Mouse (Mus musculus) embryonic facial prominence, embryonic 10.5 days (tissue): Measurements from ENCODE around the gene Kcna3. TPM values are rescaled to one million over a fixed set of nuclear protein-coding genes. Genes with fewer than 3 reads are reported as not detected.

Experiments
- DNase-seq: peaks from one replicate; pipeline ENCODE4 v3.0.0-alpha.2; 2017; ENCODE audit warnings: low spot score
- H3K27ac ChIP-seq: fragments of 300-500 bp; sonication (generic); replicated peaks from 2 replicates; pipeline ENCODE4 v1.5.1; 2016; ENCODE audit warnings: mild to moderate bottlenecking
- H3K27me3 ChIP-seq: fragments of 300-500 bp; sonication (generic); replicated peaks from 2 replicates; pipeline ENCODE4 v1.6.1; 2016; ENCODE audit warnings: low read depth, mild to moderate bottlenecking; ENCODE audit not compliant: poor library complexity, severe bottlenecking
- H3K36me3 ChIP-seq: fragments of 300-500 bp; sonication (generic); replicated peaks from 2 replicates; pipeline ENCODE4 v1.6.1; 2016; ENCODE audit warnings: mild to moderate bottlenecking, moderate library complexity
- H3K4me1 ChIP-seq: fragments of 300-500 bp; sonication (generic); 2 replicates; pipeline ENCODE4 v1.6.1; 2016
- H3K4me3 ChIP-seq: fragments of 300-500 bp; sonication (generic); 2 replicates; pipeline ENCODE4 v1.5.1; 2016; ENCODE audit warnings: mild to moderate bottlenecking, moderate library complexity
- H3K9me3 ChIP-seq: fragments of 300-500 bp; sonication (generic); 2 replicates; pipeline ENCODE4 v1.6.1; 2016; ENCODE audit warnings: mild to moderate bottlenecking
- WGBS: fragments of 180-500 bp; shearing (Covaris S2); methylation state at CpG from one replicate; pipeline ENCODE4 v1.1.7; 2016; 5-methylcytosine and 5-hydroxymethylcytosine counted together
- polyA plus RNA-seq: library from polyadenylated mRNA; unstranded; fragments of >200 nt; fragmentation: Nextera tagmentation; extraction: Ambion mirVana; gene quantifications from 2 replicates; pipeline ENCODE4 v1.2.1, GENCODE M21; 2016

The Kcna3 gene
- polyA plus RNA-seq, 1 experiment from 2014 or later: 2.3 TPM

GRCm38 (mm10) chr3:107037105-107037504, 1.1 kb downstream of the Kcna3 start:
- peaks cover 18% of the 10 kb centered on the region for H3K27me3 ChIP-seq
- H3K4me1 ChIP-seq: peaks cover 41% of the 10 kb centered on the region
- no peaks in the 10 kb centered on the region for H3K36me3 ChIP-seq
- DNase-seq: no peak
- H3K9me3 ChIP-seq: no peaks in the 10 kb centered on the region
- no peak overlapping the region for H3K27ac ChIP-seq
- 55% methylated on average over 12 of the region's 12 CpGs for WGBS
- H3K4me3 ChIP-seq: peak overlapping the region; percentile 76

GRCm38 (mm10) chr3:107037536-107038155, 1.7 kb downstream of the Kcna3 start:
- DNase-seq: no peak
- Histone ChIP-seq H3K4me1 (peaks cover 41% of the 10 kb centered on the region), H3K36me3 (no peaks in the 10 kb centered on the region), H3K27ac (no peak overlapping the region), H3K4me3 (0 out of 2 replicates have a peak overlapping the region, but pooled peaks have one; percentile 76), H3K27me3 (peaks cover 18% of the 10 kb centered on the region), H3K9me3 (no peaks in the 10 kb centered on the region)
- 81% methylated on average over 16 of the region's 16 CpGs for WGBS

GRCm38 (mm10) chr3:107038156-107038536, 2.2 kb downstream of the Kcna3 start:
- Histone ChIP-seq H3K9me3 (no peaks in the 10 kb centered on the region), H3K4me3 (no peak overlapping the region), H3K27me3 (peaks cover 18% of the 10 kb centered on the region), H3K36me3 (no peaks in the 10 kb centered on the region), H3K27ac (no peak overlapping the region), H3K4me1 (peaks cover 41% of the 10 kb centered on the region)
- no peak for DNase-seq
- 89% methylated on average over 6 of the region's 6 CpGs for WGBS

GRCm38 (mm10) chr3:107038661-107039223, 2.8 kb downstream of the Kcna3 start:
- H3K36me3 ChIP-seq: no peaks in the 10 kb centered on the region
- no peak overlapping the region for H3K27ac ChIP-seq
- DNase-seq: peak; percentile 27
- no peaks in the 10 kb centered on the region for H3K9me3 ChIP-seq
- peaks cover 18% of the 10 kb centered on the region for H3K27me3 ChIP-seq
- WGBS: 63% methylated on average over 10 of the region's 10 CpGs
- H3K4me3 ChIP-seq: peak overlapping the region; percentile 25; the same call in 1 of the 2 replicates
- peaks cover 38% of the 10 kb centered on the region for H3K4me1 ChIP-seq

- Histone ChIP-seq H3K9me3 (no peaks in the 10 kb centered on the region), H3K4me3 (no peak overlapping the region), H3K27ac (no peak overlapping the region), H3K36me3 (no peaks in the 10 kb centered on the region), H3K27me3 (peaks cover 18% of the 10 kb centered on the region), H3K4me1 (peaks cover 36% of the 10 kb centered on the region)
- no peak for DNase-seq
These were observed 3.3 kb downstream of the Kcna3 start for GRCm38 (mm10) chr3:107039306-107039705.

GRCm38 (mm10) chr3:107040408-107040807, 4.4 kb downstream of the Kcna3 start:
- no peak overlapping the region for H3K4me3 ChIP-seq
- H3K9me3 ChIP-seq: no peaks in the 10 kb centered on the region
- H3K36me3 ChIP-seq: no peaks in the 10 kb centered on the region
- H3K27ac ChIP-seq: no peak overlapping the region
- H3K4me1 ChIP-seq: peaks cover 31% of the 10 kb centered on the region
- H3K27me3 ChIP-seq: peaks cover 18% of the 10 kb centered on the region
- WGBS: 89% methylated on average over 3 of the region's 3 CpGs
- no peak for DNase-seq

- peaks cover 19% of the 10 kb centered on the region for H3K4me1 ChIP-seq
- DNase-seq: no peak
- H3K36me3 ChIP-seq: no peaks in the 10 kb centered on the region
- no peak overlapping the region for H3K4me3 ChIP-seq
- WGBS: 89% methylated on average over 1 of the region's 1 CpGs
- peaks cover 17% of the 10 kb centered on the region for H3K27me3 ChIP-seq
- no peaks in the 10 kb centered on the region for H3K9me3 ChIP-seq
- no peak overlapping the region for H3K27ac ChIP-seq
These were observed 5.7 kb downstream of the Kcna3 start for GRCm38 (mm10) chr3:107041718-107042117.

- Histone ChIP-seq H3K27me3 (no peaks in the 10 kb centered on the region), H3K4me3 (no peak overlapping the region), H3K27ac (no peak overlapping the region), H3K9me3 (no peaks in the 10 kb centered on the region), H3K4me1 (no peaks in the 10 kb centered on the region), H3K36me3 (no peaks in the 10 kb centered on the region)
- 93% methylated on average over 1 of the region's 1 CpGs for WGBS
- DNase-seq: no peak
These were observed 25.5 kb downstream of the Kcna3 start for GRCm38 (mm10) chr3:107061468-107061867.

- 71% methylated on average over 1 of the region's 1 CpGs for WGBS
- H3K9me3 ChIP-seq: no peaks in the 10 kb centered on the region
- H3K27me3 ChIP-seq: no peaks in the 10 kb centered on the region
- DNase-seq: no peak
- no peak overlapping the region for H3K27ac ChIP-seq
- no peaks in the 10 kb centered on the region for H3K36me3 ChIP-seq
- H3K4me3 ChIP-seq: no peak overlapping the region
- H3K4me1 ChIP-seq: no peaks in the 10 kb centered on the region
These were observed 26.8 kb downstream of the Kcna3 start for GRCm38 (mm10) chr3:107062771-107063170.

GRCm38 (mm10) chr3:107065510-107066095, 29.6 kb downstream of the Kcna3 start:
- Histone ChIP-seq H3K27ac (no peak overlapping the region), H3K4me3 (no peak overlapping the region), H3K36me3 (no peaks in the 10 kb centered on the region), H3K9me3 (no peaks in the 10 kb centered on the region), H3K27me3 (no peaks in the 10 kb centered on the region), H3K4me1 (no peaks in the 10 kb centered on the region)
- DNase-seq: no peak
- 81% methylated on average over 6 of the region's 6 CpGs for WGBS

- no peak for DNase-seq
- Histone ChIP-seq H3K4me1 (no peaks in the 10 kb centered on the region), H3K27ac (no peak overlapping the region), H3K9me3 (no peaks in the 10 kb centered on the region), H3K36me3 (no peaks in the 10 kb centered on the region), H3K27me3 (no peaks in the 10 kb centered on the region), H3K4me3 (no peak overlapping the region)
- 89% methylated on average over 7 of the region's 7 CpGs for WGBS
These were observed 30.3 kb downstream of the Kcna3 start for GRCm38 (mm10) chr3:107066165-107066850.

GRCm38 (mm10) chr3:107067245-107067644, 31.3 kb downstream of the Kcna3 start:
- Histone ChIP-seq H3K27me3 (no peaks in the 10 kb centered on the region), H3K4me3 (no peak overlapping the region), H3K4me1 (no peaks in the 10 kb centered on the region), H3K9me3 (no peaks in the 10 kb centered on the region), H3K36me3 (no peaks in the 10 kb centered on the region), H3K27ac (no peak overlapping the region)
- no peak for DNase-seq
- 78% methylated on average over 6 of the region's 6 CpGs for WGBS

- WGBS: 64% methylated on average over 2 of the region's 2 CpGs
These were observed 37.9 kb downstream of the Kcna3 start for GRCm38 (mm10) chr3:107073863-107074262.

More at GRCm38 (mm10) chr3:107073863-107074262, 37.9 kb downstream of the Kcna3 start:
- H3K4me3 ChIP-seq: no peak overlapping the region
- DNase-seq: no peak
- no peaks in the 10 kb centered on the region for H3K4me1 ChIP-seq
- no peak overlapping the region for H3K27ac ChIP-seq
- no peaks in the 10 kb centered on the region for H3K27me3 ChIP-seq
- H3K9me3 ChIP-seq: no peaks in the 10 kb centered on the region
- H3K36me3 ChIP-seq: no peaks in the 10 kb centered on the region
